Comparison of ENCODE assay signal across 8 mouse cellular contexts in the genomic region with DNA sequence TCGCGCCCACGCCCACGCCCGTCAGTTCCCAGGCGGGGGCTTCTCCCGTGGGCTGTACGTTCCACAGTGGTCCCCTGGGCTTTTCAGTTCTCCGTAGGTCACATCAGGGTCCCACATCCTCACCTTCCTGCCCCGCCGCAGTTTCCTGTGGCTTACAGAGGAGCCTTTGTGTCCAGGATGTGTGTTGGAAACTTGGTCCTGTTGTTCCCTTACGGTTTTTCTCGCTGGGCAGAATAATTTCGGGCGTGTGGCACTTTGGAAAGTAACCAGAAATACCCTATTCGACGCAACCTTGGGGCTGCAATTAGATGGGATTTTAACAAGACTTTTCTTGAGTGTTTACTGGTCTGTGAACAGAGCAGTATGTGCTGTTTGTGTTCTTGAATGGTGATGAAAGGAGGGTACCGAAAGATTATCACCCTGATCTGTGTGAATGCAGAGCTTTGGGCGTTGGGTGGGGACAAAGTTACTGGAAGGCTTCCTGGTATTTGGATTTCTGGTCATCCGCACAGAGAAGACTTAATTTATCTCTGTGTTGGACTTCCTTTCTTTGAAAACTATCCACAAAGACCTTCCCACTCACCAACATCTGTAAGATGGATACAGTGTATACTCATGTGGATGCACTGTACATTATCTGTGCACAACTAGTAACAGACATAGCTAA. TPM values are rescaled to one million over a fixed set of nuclear protein-coding genes. Genes with fewer than 3 reads are reported as not detected.
DNase-seq lines count a peak whose midpoint lies in the region; ATAC-seq and TF ChIP-seq lines count a peak whose summit lies in the region.

No protein-coding gene starts in this region.

- 2% methylated on average over 20 of the region's 20 CpGs for WGBS in hindbrain, embryonic 11.5 days
- WGBS in liver, postnatal 0 days (ENCODE audit: insufficient replicate concordance): under 1% methylated on average over 20 of the region's 20 CpGs
- WGBS in stomach, embryonic 16.5 days: 0% methylated on average over 20 of the region's 20 CpGs

- H3K4me3 ChIP-seq in hindbrain, embryonic 11.5 days (ENCODE audit: low read depth, low read length): peak overlapping the region; percentile 88
- peak overlapping the region; percentile 86 for H3K4me3 ChIP-seq in liver, postnatal 0 days (ENCODE audit: low read depth, low read length)
- peak overlapping the region; percentile 90 for H3K4me3 ChIP-seq in stomach, embryonic 16.5 days (replicated peaks; ENCODE audit: low read length)

- no peaks in the 10 kb centered on the region for H3K27me3 ChIP-seq in hindbrain, embryonic 11.5 days (ENCODE audit: control insufficient read depth, insufficient read depth, low read length)
- H3K27me3 ChIP-seq in liver, postnatal 0 days (ENCODE audit: insufficient read depth, low read length): no peaks in the 10 kb centered on the region
- no peaks in the 10 kb centered on the region for H3K27me3 ChIP-seq in stomach, embryonic 16.5 days (ENCODE audit: control insufficient read depth, insufficient read depth, low read length)

- H3K4me2 ChIP-seq in hindbrain, embryonic 11.5 days (replicated peaks; ENCODE audit: low read depth, low read length): peak overlapping the region; percentile 55
- peak overlapping the region; percentile 79 for H3K4me2 ChIP-seq in liver, postnatal 0 days (ENCODE audit: low read depth, low read length)
- H3K4me2 ChIP-seq in stomach, embryonic 16.5 days (ENCODE audit: low read depth, low read length): peak overlapping the region; percentile 82

- H3K27ac ChIP-seq in hindbrain, embryonic 11.5 days (ENCODE audit: low read depth, low read length): peak overlapping the region; percentile 92
- H3K27ac ChIP-seq in liver, postnatal 0 days (ENCODE audit: low read depth): peak overlapping the region; percentile 94
- peak overlapping the region; percentile 90 for H3K27ac ChIP-seq in stomach, embryonic 16.5 days (ENCODE audit: low read length)

- DNase-seq in kidney, adult 9 months: peak; percentile 61
- DNase-seq in kidney, postnatal 14 days: no peak
- peak; percentile 44 for DNase-seq in c-Kit-negative CD71-positive TER-119-positive erythroid progenitor cells, embryonic 14.5 days (ENCODE audit: low read depth, low spot score)
- DNase-seq in hindbrain, embryonic 11.5 days (ENCODE audit: low spot score): no peak
- DNase-seq in liver, postnatal 0 days: no peak
- no peak for DNase-seq in left cerebral cortex, postnatal 36 days (ENCODE audit: low spot score in 2 of 2)

- intact Hi-C loops in left cerebral cortex, postnatal 36 days (cut with DNase I): loop anchor here (5.0 to 10.0 kb wide), 2 partner anchors 141 to 293 kb away; no protein-coding TSS in a partner anchor

- ATAC-seq in hindbrain, embryonic 11.5 days (ENCODE audit: low FRiP score): no peak
- no peak for ATAC-seq in liver, postnatal 0 days
- no peak for ATAC-seq in stomach, embryonic 16.5 days (ENCODE audit: insufficient read depth, low FRiP score)
- no peak for ATAC-seq in erythroid progenitor cell, adult 5-6 weeks (replicated peaks; ENCODE audit: low FRiP score, poor library complexity, severe bottlenecking)

- H3K36me3 ChIP-seq in hindbrain, embryonic 11.5 days (ENCODE audit: control insufficient read depth, insufficient read depth, low read length): no peaks in the 10 kb centered on the region
- H3K36me3 ChIP-seq in liver, postnatal 0 days (replicated peaks; ENCODE audit: insufficient read depth, low read length): peaks cover 6% of the 10 kb centered on the region
- H3K36me3 ChIP-seq in stomach, embryonic 16.5 days (ENCODE audit: control insufficient read depth, insufficient read depth, low read length): no peaks in the 10 kb centered on the region

- no peak for TF ChIP-seq CTCF in liver, postnatal 0 days (IDR thresholded peaks at IDR 0.05; ENCODE audit: low read depth)

- no peaks in the 10 kb centered on the region for H3K9me3 ChIP-seq in hindbrain, embryonic 11.5 days (ENCODE audit: control insufficient read depth, low read length)
- no peaks in the 10 kb centered on the region for H3K9me3 ChIP-seq in liver, postnatal 0 days (ENCODE audit: low read length)
- no peaks in the 10 kb centered on the region for H3K9me3 ChIP-seq in stomach, embryonic 16.5 days (replicated peaks; ENCODE audit: control insufficient read depth, low read length)

- H3K4me1 ChIP-seq in hindbrain, embryonic 11.5 days (replicated peaks; ENCODE audit: control insufficient read depth, insufficient read depth, low read length): no peaks in the 10 kb centered on the region
- H3K4me1 ChIP-seq in liver, postnatal 0 days (ENCODE audit: insufficient read depth): peaks cover 21% of the 10 kb centered on the region
- H3K4me1 ChIP-seq in stomach, embryonic 16.5 days (ENCODE audit: control insufficient read depth, insufficient read depth, low read length): peaks cover 14% of the 10 kb centered on the region

- no peak for TF ChIP-seq EP300 in liver, postnatal 0 days (IDR thresholded peaks at IDR 0.05; ENCODE audit: low read depth)

- H3K9ac ChIP-seq in hindbrain, embryonic 11.5 days (ENCODE audit: low read depth, low read length): peak overlapping the region; percentile 94
- H3K9ac ChIP-seq in liver, postnatal 0 days (replicated peaks): peak overlapping the region; percentile 94
- H3K9ac ChIP-seq in stomach, embryonic 16.5 days (ENCODE audit: low read length): peak overlapping the region; percentile 87

RNA-seq across cellular contexts. Expression of gene Leprot, which starts 0.6 kb away (rescaled TPM):
- polyA plus RNA-seq in hindbrain, embryonic 11.5 days (2014; fragmentation: Nextera tagmentation; extraction: Ambion mirVana): 78.1 and 83.3 TPM in 2 replicates
- polyA plus RNA-seq in liver, postnatal 0 days (2015; fragmentation: Nextera tagmentation; extraction: Ambion mirVana): 39.7 and 41.1 TPM in 2 replicates
- 94.9 and 100 TPM in 2 replicates for polyA plus RNA-seq in stomach, embryonic 16.5 days (2015; fragmentation: Nextera tagmentation; extraction: Ambion mirVana)
- total RNA-seq in erythroid progenitor cell, adult 5-6 weeks (2015; ENCODE audit: low replicate concordance): 39.0 and 44.3 TPM in 2 replicates
- total RNA-seq in erythroid progenitor cell, adult 5-6 weeks (2017; ENCODE audit: low replicate concordance): 44.6 and 63.9 TPM in 2 replicates
- total RNA-seq in left cerebral cortex, postnatal 36 days (2021): 10 to 100 TPM; 24.3 to 27.6 TPM

Comparison
In these comparisons a context has a peak if more than half of its experiments do, and no peak if none do; other contexts are left out.
1. DNase-seq: peak in kidney, adult 9 months (single experiment) and c-Kit-negative CD71-positive TER-119-positive erythroid progenitor cells, embryonic 14.5 days (single experiment); none in kidney, postnatal 14 days (single experiment), hindbrain, embryonic 11.5 days (single experiment), liver, postnatal 0 days (single experiment) and left cerebral cortex, postnatal 36 days (0 of 2).
2. Peak in every context shown above with its lines, with median percentiles within 50 percentile points of each other: H3K27ac ChIP-seq, H3K4me2 ChIP-seq, H3K4me3 ChIP-seq and H3K9ac ChIP-seq.